Mouse (Mus musculus): ENCODE measurements around the gene Slc10a7.

Gene Slc10a7

GRCm38 (mm10) chr8:78734721-78735517, 225.8 kb downstream of the Slc10a7 start:
- in situ Hi-C loops (cut with MboI, MseI): loop anchor here (25.0 kb wide), 1 partner anchor 673 kb away; no protein-coding TSS in a partner anchor

GRCm38 (mm10) chr8:78738304-78738703, 229.2 kb downstream of the Slc10a7 start:
- in situ Hi-C loops (cut with MboI, MseI): loop anchor here (25.0 kb wide), 1 partner anchor 676 kb away; no protein-coding TSS in a partner anchor

- in situ Hi-C loops (cut with MboI, MseI): loop anchor here (25.0 kb wide), 1 partner anchor 679 kb away; no protein-coding TSS in a partner anchor
These were observed 231.8 kb downstream of the Slc10a7 start for GRCm38 (mm10) chr8:78740936-78741335.

GRCm38 (mm10) chr8:78741496-78741895, 232.3 kb downstream of the Slc10a7 start:
- in situ Hi-C loops (cut with MboI, MseI): loop anchor here (25.0 kb wide), 1 partner anchor 679 kb away; no protein-coding TSS in a partner anchor

- in situ Hi-C loops (cut with MboI, MseI): loop anchor here (25.0 kb wide), 1 partner anchor 680 kb away; no protein-coding TSS in a partner anchor
These were observed 232.8 kb downstream of the Slc10a7 start for GRCm38 (mm10) chr8:78741965-78742364.

GRCm38 (mm10) chr8:78742453-78742852, 233.3 kb downstream of the Slc10a7 start:
- in situ Hi-C loops (cut with MboI, MseI): loop anchor here (25.0 kb wide), 1 partner anchor 680 kb away; no protein-coding TSS in a partner anchor

GRCm38 (mm10) chr8:78747052-78747451, 237.9 kb downstream of the Slc10a7 start:
- in situ Hi-C loops (cut with MboI, MseI): loop anchor here (25.0 kb wide), 1 partner anchor 685 kb away; no protein-coding TSS in a partner anchor

GRCm38 (mm10) chr8:78748701-78749100, 239.6 kb downstream of the Slc10a7 start:
- in situ Hi-C loops (cut with MboI, MseI): loop anchor here (25.0 kb wide), 1 partner anchor 686 kb away; no protein-coding TSS in a partner anchor

GRCm38 (mm10) chr8:78749861-78750825, 241.0 kb downstream of the Slc10a7 start:
- in situ Hi-C loops (cut with MboI, MseI): loop anchor here (25.0 kb wide), 1 partner anchor 688 kb away; no protein-coding TSS in a partner anchor

GRCm38 (mm10) chr8:78751151-78751550, 242.0 kb downstream of the Slc10a7 start:
- in situ Hi-C loops (cut with MboI, MseI): no loop called here

- in situ Hi-C loops (cut with MboI, MseI): no loop called here
These were observed 245.8 kb downstream of the Slc10a7 start for GRCm38 (mm10) chr8:78754986-78755385.

GRCm38 (mm10) chr8:78759139-78759538, 250.0 kb downstream of the Slc10a7 start:
- in situ Hi-C loops (cut with MboI, MseI): no loop called here

GRCm38 (mm10) chr8:78764976-78765375, 255.8 kb downstream of the Slc10a7 start:
- in situ Hi-C loops (cut with MboI, MseI): no loop called here

- in situ Hi-C loops (cut with MboI, MseI): no loop called here
These were observed 256.4 kb downstream of the Slc10a7 start for GRCm38 (mm10) chr8:78765556-78765955.

- in situ Hi-C loops (cut with MboI, MseI): no loop called here
These were observed 261.4 kb downstream of the Slc10a7 start for GRCm38 (mm10) chr8:78770584-78770983.

GRCm38 (mm10) chr8:78771256-78771655, 262.1 kb downstream of the Slc10a7 start:
- in situ Hi-C loops (cut with MboI, MseI): no loop called here

GRCm38 (mm10) chr8:78776816-78777215, 267.7 kb downstream of the Slc10a7 start:
- in situ Hi-C loops (cut with MboI, MseI): no loop called here
